Mouse (Mus musculus) thymus, postnatal 25 days (tissue): ENCODE measurements at regions not wholly inside any gene's neighbourhood (a gene's known extent, or its start where the extent isn't known, plus 50 kb on each side); places are given as distances from the start of the nearest gene placed in this dataset.

ENCODE experiments used
- DNase-seq: peaks from one replicate; pipeline ENCODE4 v3.0.0; 2022

GRCm38 (mm10) chr10:8070472-8070871 is 114.4 kb upstream of the Tab2 start:
- no peak for DNase-seq

DNA sequence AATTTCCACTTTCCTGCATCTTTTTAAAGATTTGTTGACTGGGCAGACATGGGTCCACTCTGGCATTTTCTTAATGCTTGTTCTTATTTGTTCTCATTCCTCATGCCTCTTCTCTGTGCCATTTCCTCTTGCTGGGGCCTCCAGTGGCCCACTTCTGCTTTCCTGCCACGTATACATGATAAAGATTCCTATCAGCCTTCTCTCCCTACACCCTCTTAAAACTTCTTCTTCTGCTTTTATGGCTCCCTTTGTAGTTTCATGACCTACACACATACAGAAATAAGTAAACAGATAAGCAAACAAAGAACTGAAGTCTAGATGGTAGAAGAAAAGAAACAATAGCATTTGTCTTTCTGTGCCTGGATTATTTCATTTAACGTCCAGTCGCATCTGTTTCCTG is 110.9 kb upstream of the Tab2 start:
- no peak for DNase-seq

- DNase-seq, result peak; percentile 64
Observed at GRCm38 (mm10) chr10:8065746-8066145, 109.7 kb upstream of the Tab2 start.

DNA sequence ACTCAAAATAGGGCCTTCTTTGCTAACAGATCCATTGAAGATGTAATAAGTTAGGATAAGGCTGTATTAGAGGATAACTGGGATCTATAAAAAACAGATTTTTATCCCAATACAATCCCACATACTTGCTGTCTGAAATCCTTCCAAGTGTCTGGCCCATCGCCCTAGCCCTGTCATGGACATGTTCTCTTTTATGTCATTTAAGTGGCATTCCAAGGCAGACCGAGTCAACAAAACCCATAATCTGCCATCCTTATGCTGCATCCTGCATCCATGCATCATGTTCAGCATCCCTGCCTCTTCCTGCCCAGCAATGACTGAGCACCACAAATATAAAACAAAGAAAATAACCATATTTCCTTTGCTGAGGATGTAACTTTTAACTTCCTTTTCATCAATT is 108.3 kb upstream of the Tab2 start:
- DNase-seq, result no peak

- DNase-seq, result no peak
Observed at GRCm38 (mm10) chr10:8063458-8064090, 107.5 kb upstream of the Tab2 start.

- DNase-seq, result no peak
Observed at GRCm38 (mm10) chr10:8060987-8061386, 105.0 kb upstream of the Tab2 start.

DNA sequence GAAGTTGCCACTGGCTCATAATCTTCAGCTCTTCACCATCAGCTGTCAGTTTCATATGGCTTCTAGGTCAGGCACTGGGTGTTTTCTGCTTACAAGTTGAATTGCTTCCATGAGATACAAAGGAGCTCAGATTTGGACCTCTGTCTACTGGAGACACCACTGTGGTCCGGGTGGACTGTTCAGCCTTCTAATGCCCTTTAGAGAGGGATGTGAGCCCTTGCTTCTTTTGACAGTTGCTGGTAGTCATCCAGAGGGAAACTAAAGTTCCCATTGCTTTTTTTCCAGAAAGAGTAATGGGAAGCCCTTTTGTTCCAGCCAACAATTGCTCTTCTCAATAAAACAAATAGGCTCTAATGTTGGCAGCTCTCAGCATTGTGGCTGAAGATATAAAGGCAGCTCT is 103.7 kb upstream of the Tab2 start:
- no peak for DNase-seq

- no peak for DNase-seq
Observed at GRCm38 (mm10) chr10:8057855-8058254, 101.8 kb upstream of the Tab2 start.

GRCm38 (mm10) chr10:8055293-8055692 is 99.3 kb upstream of the Tab2 start:
- DNase-seq, result peak; percentile 75

GRCm38 (mm10) chr10:8043416-8044163 is 87.6 kb upstream of the Tab2 start:
- DNase-seq, result no peak

DNA sequence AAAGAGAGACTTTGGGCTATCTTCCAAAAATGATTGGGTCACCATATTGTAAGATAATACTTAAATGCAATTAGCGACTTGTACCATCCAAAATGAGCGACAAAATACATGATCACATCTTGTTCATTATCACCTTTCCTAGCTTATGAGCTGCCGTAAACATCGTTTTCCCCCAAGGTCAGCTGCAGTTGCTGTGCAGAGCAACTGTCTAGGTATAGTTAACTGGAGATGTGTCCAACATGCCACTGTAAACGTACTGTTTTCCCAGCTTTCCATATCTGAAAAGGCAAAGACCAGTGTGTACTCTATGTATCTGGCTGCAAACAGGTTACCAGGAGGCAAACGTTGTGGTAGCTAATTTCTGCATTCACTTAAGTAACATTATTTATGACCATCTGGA is 86.3 kb upstream of the Tab2 start:
- no peak for DNase-seq

DNA sequence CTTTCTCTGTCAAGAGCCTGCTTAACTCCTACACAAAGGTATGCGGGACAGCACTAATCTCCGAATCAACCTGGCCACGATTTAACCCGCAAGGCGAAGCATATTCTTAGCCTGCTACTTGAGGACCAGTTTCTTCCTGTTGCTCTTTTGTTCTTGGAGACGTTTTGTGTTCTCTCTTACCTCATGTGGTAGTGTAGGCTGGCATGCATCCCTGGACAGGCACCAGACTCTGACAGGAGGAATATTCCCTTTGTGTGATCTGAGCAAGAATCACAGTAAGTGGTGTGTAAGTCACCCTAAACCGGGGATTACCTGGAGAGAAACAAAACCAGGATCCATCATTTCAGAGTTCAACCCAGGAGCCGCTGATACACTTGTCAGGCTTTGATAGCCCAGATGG is 85.8 kb upstream of the Tab2 start:
- DNase-seq, result no peak

GRCm38 (mm10) chr10:8037986-8038631 is 82.1 kb upstream of the Tab2 start:
- DNase-seq, result no peak

DNA sequence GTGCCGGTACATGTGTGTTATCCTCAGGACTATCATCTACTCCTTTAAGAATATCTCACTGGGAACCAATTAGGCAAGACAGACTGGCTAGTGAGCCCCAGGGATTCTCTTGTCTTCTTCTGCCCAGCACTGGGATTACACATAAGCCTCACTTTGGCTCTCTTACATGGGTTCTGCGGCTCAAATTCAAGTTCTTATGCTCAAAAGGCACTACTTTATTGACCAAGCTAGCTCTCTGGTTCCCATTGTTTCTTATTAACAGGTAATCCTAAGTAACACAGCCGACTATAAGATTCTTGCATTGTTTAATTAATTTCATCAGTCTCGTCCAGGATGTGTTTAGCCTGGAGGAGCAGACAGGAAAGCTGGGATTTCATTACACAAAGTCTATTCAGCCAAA is 80.3 kb upstream of the Tab2 start:
- DNase-seq, result no peak

DNA sequence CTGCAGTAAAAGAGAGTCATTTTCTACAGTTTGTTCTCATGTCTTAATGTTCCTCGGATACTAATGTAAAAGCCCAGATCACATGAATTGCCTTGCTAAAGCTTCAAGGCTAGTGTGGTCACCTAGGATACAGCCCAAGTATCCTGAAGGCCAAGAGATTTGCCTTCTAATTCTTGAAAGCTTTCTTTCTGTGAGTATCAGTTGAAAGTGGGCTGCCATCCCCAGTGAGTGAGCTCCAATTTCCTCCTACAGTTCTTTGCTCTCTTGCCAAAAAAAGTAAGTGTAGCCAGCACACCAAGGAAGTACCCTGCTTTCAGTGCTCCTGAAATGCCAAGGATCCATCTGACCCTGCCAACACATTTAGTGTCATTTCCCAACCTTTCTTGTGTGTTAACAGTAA is 79.3 kb upstream of the Tab2 start:
- no peak for DNase-seq

- DNase-seq, result no peak
Observed at GRCm38 (mm10) chr10:8032203-8032602, 76.2 kb upstream of the Tab2 start.

- DNase-seq, result no peak
Observed at GRCm38 (mm10) chr10:8028840-8029239, 72.8 kb upstream of the Tab2 start.

GRCm38 (mm10) chr10:8027023-8027422 is 71.0 kb upstream of the Tab2 start:
- DNase-seq, result no peak

DNA sequence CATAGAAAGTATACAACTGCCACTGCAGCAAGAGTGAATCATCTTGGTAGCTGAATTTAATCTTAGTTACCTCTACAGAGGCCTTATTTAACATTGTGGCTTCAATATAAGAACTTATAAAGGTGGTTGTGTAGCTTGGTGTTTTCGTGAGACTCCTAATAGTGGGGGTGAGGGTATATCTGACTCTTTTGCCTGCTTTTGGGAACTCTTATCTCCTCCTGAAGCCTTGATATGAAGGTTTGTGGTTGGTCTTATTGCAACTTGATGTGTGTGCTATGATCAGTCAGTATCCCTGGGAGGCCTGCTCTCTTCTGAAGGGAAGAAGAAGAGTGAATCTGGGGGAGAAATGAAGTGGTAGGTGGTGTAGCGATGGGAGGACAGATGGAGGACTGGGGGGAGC is 67.7 kb upstream of the Tab2 start:
- DNase-seq, result no peak

GRCm38 (mm10) chr10:8021971-8022370 is 65.9 kb upstream of the Tab2 start:
- DNase-seq, result no peak

DNA sequence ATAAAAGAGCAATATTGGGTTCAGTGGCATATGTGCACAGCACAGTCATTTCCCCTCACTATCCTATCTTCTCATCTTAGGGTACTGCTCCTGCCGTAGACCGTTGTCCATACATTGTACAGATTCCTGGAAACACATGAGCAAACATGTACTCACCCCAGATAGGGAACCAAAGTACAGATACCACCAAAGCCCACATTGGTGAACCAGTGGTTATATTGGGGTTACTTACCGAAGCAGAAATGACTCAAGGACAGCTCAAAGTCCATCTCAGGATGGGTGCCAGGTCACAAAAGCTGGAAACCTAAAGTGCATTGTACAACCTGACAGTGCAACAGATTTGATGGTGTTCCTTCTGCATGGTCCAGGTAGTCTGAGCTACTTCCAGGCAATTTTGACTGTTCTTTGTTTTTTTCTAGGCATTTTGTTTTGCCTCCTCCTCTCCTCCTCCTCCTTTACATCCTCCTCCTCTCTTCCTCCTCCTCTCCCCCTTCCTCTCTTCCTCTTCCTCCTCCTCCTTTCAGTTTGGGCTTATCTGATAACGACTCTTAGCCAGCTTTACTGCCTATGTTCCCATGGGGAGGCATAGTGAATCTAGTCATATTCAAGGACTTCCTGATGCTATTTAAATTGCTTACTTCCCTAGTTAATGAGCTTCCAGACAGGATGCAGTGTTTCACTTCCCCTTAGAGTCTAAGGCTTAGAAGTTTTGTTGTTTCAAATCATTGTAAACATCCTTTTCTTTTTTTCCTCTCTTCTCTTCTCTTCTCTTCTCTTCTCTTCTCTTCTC is 65.1 kb upstream of the Tab2 start:
- no peak for DNase-seq

DNA sequence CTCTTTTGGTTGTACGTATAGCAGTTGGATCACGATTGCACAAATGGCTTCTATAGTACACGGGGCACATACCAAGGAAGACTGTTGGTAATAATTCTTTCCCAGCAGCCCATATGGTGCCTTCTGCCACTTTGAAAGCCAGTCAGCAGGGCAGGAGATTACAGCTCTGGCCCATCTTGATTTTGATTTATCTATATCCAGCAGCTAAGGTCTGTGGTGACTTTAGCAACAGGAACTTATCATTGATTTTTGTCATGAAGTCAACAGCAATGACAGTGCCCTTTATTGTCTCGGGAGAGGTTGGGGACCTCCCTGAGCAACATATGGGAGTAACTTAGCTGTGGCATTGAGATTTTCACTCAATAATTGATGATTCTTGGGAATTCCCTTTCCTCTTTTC is 64.1 kb upstream of the Tab2 start:
- no peak for DNase-seq

GRCm38 (mm10) chr10:8018229-8019026 is 62.4 kb upstream of the Tab2 start:
- no peak for DNase-seq
